Mouse (Mus musculus): Measurements from ENCODE around the gene Furin. TPM values are rescaled to one million over a fixed set of nuclear protein-coding genes. Genes with fewer than 3 reads are reported as not detected.

The Furin gene
- polyA plus RNA-seq, 1 experiment from 2014 or later, result 6.3 TPM

DNA sequence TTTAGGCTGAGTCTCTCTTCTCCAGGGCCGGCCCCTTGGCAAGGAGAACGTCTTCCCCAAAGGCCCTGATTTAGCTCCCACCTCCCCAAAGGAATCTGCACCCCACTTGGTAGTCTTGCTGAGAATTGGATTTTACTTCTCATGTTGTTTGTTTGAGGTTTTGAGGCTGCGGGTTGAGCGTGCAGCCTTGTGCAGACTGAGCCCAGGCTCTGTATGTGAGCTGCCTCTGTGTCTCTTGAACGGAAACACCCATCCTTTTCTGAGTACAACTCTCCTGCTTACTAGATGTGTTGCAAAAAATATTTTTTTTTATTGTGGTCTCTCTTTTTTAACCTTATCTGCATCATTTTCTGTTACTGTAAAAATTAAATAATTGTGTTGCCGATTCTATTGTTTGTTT lies 16.3 kb upstream of the Furin start:
- no peak for DNase-seq (ENCODE audit: low spot score)
- Histone ChIP-seq H3K36me3 (replicated peaks) (no peaks in the 10 kb centered on the region), H3K27me3 (replicated peaks; ENCODE audit: low read depth, poor library complexity, severe bottlenecking) (no peaks in the 10 kb centered on the region), H3K4me3 (no peak overlapping the region), H3K4me1 (peaks cover 13% of the 10 kb centered on the region), H3K9me3 (no peaks in the 10 kb centered on the region), H3K27ac (replicated peaks) (no peak overlapping the region)
- 93% methylated on average over 6 of the region's 6 CpGs for WGBS

DNA sequence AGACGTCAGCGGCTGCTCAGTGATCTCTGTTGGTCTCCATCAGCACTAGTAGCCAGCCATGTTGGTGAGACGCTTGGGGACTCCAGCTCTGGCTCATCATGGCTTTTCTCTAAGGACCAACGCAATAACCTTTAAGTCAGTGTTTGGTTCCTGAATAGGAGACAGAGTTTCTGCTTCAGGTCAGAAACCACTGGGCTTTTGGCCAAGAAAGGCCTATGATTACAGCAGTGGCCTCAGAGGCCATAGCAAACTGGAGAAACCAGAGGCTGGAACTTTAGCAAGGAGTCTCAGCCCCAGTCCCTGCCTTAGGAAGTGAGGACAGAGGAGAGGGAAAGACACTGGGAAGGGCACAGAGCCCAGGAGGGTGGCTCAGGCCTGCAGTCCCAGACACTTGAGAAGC lies 15.3 kb upstream of the Furin start:
- WGBS, result 85% methylated on average over 4 of the region's 4 CpGs
- H3K27me3 ChIP-seq (replicated peaks; ENCODE audit: low read depth, poor library complexity, severe bottlenecking), result no peaks in the 10 kb centered on the region
- no peak for DNase-seq (ENCODE audit: low spot score)
- H3K27ac ChIP-seq (replicated peaks), result no peak overlapping the region
- no peak overlapping the region for H3K4me3 ChIP-seq
- peaks cover 13% of the 10 kb centered on the region for H3K4me1 ChIP-seq
- no peaks in the 10 kb centered on the region for H3K36me3 ChIP-seq (replicated peaks)
- no peaks in the 10 kb centered on the region for H3K9me3 ChIP-seq

DNA sequence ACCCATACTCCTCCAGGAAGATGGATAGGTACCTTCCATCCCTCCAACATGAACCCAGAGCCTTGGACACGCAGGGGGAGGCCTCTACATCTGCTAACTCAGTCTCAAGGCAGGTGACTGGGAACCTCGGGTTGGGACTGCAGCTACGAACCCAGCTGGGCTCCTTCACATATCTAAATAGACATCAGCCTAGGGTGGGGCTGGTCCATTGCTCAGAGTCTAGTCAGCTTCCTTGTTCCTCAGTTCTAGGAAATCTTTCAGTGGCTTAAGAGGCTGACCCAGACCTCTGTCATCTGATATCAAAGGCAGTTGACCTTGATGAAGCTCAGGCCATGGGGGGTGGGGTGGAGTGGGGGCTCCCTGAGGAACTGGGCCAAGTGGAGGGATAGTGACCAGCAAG lies 14.0 kb upstream of the Furin start:
- H3K27me3 ChIP-seq (replicated peaks; ENCODE audit: low read depth, poor library complexity, severe bottlenecking), result no peaks in the 10 kb centered on the region
- H3K9me3 ChIP-seq, result no peaks in the 10 kb centered on the region
- H3K36me3 ChIP-seq (replicated peaks), result no peaks in the 10 kb centered on the region
- no peak for DNase-seq (ENCODE audit: low spot score)
- no peak overlapping the region for H3K4me3 ChIP-seq
- 72% methylated on average over 3 of the region's 3 CpGs for WGBS
- no peak overlapping the region for H3K27ac ChIP-seq (replicated peaks)
- H3K4me1 ChIP-seq, result peaks cover 13% of the 10 kb centered on the region

DNA sequence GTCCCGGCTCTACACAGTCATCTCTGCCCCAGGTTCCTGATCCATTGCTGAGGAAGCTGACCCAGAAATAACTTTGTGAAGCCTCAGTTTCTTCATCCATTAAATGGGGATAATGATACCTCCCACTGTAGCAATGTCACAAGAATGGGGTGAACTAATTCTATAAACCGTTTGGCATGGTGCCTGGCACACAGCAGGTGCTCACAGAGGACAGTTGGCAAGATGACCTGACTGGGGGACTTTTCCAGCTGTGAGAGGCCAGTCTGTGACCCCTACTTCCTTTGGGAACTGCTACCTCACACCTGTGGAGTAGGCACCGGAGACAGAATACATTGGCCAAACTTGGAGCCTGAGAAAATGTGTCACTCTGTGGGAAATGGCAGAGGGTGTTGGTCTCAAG lies 12.8 kb upstream of the Furin start:
- H3K36me3 ChIP-seq (replicated peaks), result no peaks in the 10 kb centered on the region
- H3K9me3 ChIP-seq, result no peaks in the 10 kb centered on the region
- no peaks in the 10 kb centered on the region for H3K27me3 ChIP-seq (replicated peaks; ENCODE audit: low read depth, poor library complexity, severe bottlenecking)
- H3K4me1 ChIP-seq, result peaks cover 11% of the 10 kb centered on the region
- DNase-seq (ENCODE audit: low spot score), result no peak
- 84% methylated on average over 3 of the region's 3 CpGs for WGBS
- no peak overlapping the region for H3K27ac ChIP-seq (replicated peaks)
- no peak overlapping the region for H3K4me3 ChIP-seq

DNA sequence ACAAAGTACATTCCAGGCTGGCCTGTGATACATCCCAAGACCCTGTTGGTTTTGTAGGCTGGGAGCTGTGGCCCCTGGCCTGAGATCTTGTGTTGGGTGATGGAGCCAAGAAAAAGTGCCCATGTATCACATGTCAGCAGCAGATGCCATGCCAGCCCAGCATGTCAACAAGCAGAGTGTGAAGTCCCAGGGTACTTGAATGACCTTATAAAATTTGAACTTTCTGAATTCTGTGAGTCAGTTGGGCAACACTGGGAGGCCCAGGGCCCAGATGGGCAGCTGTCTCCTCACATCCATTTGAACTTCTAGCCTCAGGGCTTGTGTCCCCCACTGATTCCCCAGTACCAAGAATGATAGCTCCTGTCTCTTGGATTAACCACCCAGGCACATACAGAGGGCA lies 12.4 kb upstream of the Furin start:
- Histone ChIP-seq H3K4me1 (peaks cover 6% of the 10 kb centered on the region; the same call in 1 of the 2 replicates), H3K27me3 (replicated peaks; ENCODE audit: low read depth, poor library complexity, severe bottlenecking) (no peaks in the 10 kb centered on the region), H3K27ac (replicated peaks) (no peak overlapping the region), H3K36me3 (replicated peaks) (no peaks in the 10 kb centered on the region), H3K9me3 (no peaks in the 10 kb centered on the region), H3K4me3 (no peak overlapping the region)
- no peak for DNase-seq (ENCODE audit: low spot score)

DNA sequence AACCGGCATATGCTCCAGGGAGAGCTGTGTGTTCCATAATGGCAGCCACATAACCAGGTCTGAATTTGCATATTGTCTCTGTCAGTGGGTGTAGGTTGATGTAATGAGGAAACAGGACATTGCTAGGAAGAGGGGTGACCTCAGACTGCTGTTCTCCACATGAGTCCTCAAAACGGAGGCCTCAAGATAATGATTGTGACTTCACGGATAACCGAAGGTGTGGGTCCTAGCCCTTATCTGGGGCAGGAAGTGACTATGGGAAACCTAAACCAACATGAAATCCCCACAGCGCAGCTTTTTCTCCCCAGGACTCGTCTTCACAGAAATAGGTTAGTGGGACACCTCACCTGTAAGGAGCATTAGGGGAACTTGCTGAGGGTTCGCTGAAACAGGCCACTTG lies 11.7 kb upstream of the Furin start:
- Histone ChIP-seq H3K27me3 (replicated peaks; ENCODE audit: low read depth, poor library complexity, severe bottlenecking) (no peaks in the 10 kb centered on the region), H3K27ac (replicated peaks) (no peak overlapping the region), H3K4me1 (peaks cover 5% of the 10 kb centered on the region; the same call in 1 of the 2 replicates), H3K9me3 (no peaks in the 10 kb centered on the region), H3K36me3 (replicated peaks) (no peaks in the 10 kb centered on the region), H3K4me3 (no peak overlapping the region)
- no peak for DNase-seq (ENCODE audit: low spot score)
- WGBS, result 88% methylated on average over 7 of the region's 7 CpGs

DNA sequence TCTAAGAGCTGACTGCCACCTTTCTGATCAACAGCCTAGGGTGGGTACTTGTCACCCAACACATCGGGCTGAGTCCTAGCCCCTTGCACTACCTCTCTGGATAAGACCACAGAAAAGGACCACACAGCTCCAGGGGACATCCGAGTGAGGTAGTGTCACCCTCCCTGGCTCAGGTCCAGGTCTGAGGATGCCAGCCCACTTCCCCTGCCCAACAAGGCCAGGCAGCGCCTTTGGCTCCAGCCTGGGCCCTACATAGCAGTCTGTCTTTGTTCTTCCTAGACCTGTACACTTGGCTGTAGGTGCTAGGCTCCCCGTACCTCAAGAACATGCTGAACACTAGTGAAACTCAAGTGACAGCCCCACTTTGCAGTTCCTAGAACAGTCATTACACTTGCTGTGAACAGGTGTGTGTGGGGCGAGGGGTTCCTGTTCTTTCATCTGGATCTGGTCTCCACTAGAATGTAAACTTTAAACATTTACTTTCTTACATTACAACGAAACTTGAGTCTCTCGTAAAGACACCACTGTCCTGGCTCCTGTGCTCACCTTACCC lies 9.1 kb upstream of the Furin start:
- Histone ChIP-seq H3K4me3 (no peak overlapping the region), H3K27ac (replicated peaks) (no peak overlapping the region), H3K9me3 (no peaks in the 10 kb centered on the region), H3K36me3 (replicated peaks) (no peaks in the 10 kb centered on the region), H3K4me1 (peaks cover 2% of the 10 kb centered on the region; the same call in 1 of the 2 replicates), H3K27me3 (replicated peaks; ENCODE audit: low read depth, poor library complexity, severe bottlenecking) (no peaks in the 10 kb centered on the region)
- WGBS, result 83% methylated on average over 7 of the region's 7 CpGs
- DNase-seq (ENCODE audit: low spot score), result no peak

DNA sequence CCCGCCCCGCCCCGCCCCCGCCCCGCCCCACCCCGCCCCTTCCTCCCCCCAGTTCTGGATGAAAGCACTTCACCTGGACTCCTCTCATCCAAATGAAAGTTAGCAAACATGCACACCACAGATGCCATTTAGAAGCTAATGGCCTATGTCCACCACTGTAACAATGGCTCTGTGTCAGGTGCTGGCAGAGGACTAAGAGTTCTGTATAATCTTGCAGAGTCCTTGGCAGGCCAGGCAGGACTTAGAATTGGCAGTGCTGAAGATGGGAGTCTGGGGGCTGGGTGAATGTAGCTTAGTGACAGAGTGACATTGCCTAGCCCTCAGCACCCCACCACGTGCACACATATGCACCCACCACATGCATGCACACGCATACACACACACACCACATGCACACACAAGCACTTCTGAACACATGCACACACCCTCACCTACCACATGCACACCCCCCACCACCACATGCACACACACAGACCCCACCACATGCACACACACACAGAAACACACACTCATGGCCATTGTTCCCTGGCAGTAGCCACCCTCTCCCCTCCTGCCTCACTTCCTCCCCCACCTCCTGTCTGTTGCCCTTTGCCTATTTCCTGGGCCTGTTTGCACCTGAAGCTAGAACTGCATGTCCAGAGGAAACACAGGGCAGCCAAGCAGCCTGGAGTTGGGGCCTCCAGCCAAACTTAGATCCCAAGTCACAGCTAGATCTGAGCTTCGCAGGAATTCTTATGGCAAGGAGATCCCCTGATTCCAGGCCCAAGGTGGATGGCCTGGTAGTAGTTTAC lies 8.5 kb upstream of the Furin start:
- no peak for DNase-seq (ENCODE audit: low spot score)
- H3K36me3 ChIP-seq (replicated peaks), result no peaks in the 10 kb centered on the region
- no peaks in the 10 kb centered on the region for H3K9me3 ChIP-seq
- 73% methylated on average over 9 of the region's 9 CpGs for WGBS
- H3K4me1 ChIP-seq, result no peaks in the 10 kb centered on the region
- no peak overlapping the region for H3K4me3 ChIP-seq
- no peak overlapping the region for H3K27ac ChIP-seq (replicated peaks)
- H3K27me3 ChIP-seq (replicated peaks; ENCODE audit: low read depth, poor library complexity, severe bottlenecking), result no peaks in the 10 kb centered on the region

DNA sequence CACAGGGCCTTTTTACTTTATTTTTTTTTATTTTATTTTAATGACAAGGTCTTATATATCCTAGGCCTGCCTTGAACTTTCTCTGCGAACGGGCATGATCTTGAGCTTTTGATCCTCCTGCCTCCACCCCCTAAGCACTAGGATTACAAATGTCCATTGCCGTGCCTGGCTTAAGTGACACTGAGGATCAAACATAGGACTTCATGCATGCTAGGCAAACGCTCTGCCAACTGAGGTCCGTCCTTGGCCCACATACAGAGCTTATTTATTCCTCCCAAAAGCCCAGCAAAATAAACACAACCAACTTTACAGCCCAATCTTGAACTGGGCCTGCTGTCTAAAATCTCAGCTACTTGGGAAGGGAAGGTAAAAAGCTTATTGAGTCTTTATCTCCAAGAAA lies 7.5 kb upstream of the Furin start:
- no peaks in the 10 kb centered on the region for H3K9me3 ChIP-seq
- no peak for DNase-seq (ENCODE audit: low spot score)
- H3K4me3 ChIP-seq, result no peak overlapping the region
- H3K27me3 ChIP-seq (replicated peaks; ENCODE audit: low read depth, poor library complexity, severe bottlenecking), result no peaks in the 10 kb centered on the region
- WGBS, result 76% methylated on average over 5 of the region's 5 CpGs
- H3K4me1 ChIP-seq, result no peaks in the 10 kb centered on the region
- H3K27ac ChIP-seq (replicated peaks), result no peak overlapping the region
- H3K36me3 ChIP-seq (replicated peaks), result no peaks in the 10 kb centered on the region

DNA sequence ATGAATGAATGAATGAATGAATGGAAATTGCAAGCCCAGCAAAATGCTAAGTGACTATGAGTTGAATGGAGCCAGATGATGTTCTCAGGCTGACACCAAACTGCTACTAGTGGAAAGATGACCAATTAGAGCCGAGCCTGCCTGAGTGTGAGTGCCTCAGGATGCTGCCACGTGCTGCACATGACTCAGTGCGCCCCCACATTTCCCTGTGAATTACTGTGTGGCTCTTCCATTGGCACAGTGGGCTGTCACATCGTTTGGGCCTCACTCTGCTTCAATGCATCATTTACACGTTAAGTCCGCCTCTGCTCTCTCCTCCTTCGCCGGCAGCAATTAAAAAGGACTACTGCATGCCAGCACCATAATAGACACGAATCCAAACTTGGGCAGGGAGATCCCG lies 7.0 kb upstream of the Furin start:
- H3K36me3 ChIP-seq (replicated peaks), result no peaks in the 10 kb centered on the region
- DNase-seq (ENCODE audit: low spot score), result no peak
- H3K4me3 ChIP-seq, result no peak overlapping the region
- peaks cover 2% of the 10 kb centered on the region; the same call in 1 of the 2 replicates for H3K4me1 ChIP-seq
- no peak overlapping the region for H3K27ac ChIP-seq (replicated peaks)
- H3K9me3 ChIP-seq, result no peaks in the 10 kb centered on the region
- WGBS, result 85% methylated on average over 10 of the region's 10 CpGs
- H3K27me3 ChIP-seq (replicated peaks; ENCODE audit: low read depth, poor library complexity, severe bottlenecking), result no peaks in the 10 kb centered on the region

DNA sequence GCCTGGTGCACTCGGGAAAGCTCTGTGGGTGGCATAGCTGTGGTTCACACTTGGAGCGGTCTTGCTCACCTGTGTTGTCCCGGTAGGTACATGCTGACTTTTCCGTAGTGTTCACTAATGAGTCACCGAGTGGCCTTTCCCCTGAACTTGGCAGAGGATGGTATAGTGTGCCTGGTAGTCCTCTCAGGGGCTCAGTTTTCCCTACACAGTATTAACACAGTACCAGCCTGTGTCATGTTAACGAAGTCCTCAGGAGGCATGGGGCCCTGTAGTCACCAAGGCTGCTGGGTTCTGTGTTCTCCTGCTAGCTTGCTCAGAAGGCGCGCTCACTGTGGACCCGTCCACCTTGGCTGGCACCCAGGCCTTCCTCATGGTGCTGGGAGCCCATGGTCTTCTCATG lies 5.1 kb upstream of the Furin start:
- Histone ChIP-seq H3K27me3 (replicated peaks; ENCODE audit: low read depth, poor library complexity, severe bottlenecking) (peaks cover 6% of the 10 kb centered on the region; the same call in 1 of the 2 replicates), H3K27ac (replicated peaks) (no peak overlapping the region), H3K9me3 (no peaks in the 10 kb centered on the region), H3K36me3 (replicated peaks) (no peaks in the 10 kb centered on the region), H3K4me1 (peaks cover 8% of the 10 kb centered on the region; the same call in 1 of the 2 replicates), H3K4me3 (no peak overlapping the region)
- 76% methylated on average over 9 of the region's 9 CpGs for WGBS
- no peak for DNase-seq (ENCODE audit: low spot score)

DNA sequence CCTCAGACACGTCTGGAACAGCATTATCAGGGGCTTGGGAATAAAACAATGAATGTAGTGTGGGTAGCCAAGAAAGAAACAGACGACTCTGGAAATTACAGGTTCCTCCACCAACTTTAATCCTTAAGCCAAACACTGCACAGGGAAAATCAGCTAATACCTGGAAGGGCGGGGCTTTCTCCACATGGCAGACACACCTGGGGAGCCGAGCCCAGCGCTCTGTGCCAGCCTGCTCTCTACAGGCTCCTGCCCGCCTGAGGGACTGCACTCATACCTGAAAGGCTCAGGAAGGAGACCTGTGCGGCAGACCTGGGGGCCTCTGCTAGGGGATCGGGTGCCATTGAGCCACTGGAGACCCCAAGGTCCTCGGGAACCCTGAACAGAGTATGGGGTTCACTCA lies 2.5 kb upstream of the Furin start:
- no peaks in the 10 kb centered on the region for H3K36me3 ChIP-seq (replicated peaks)
- no peak overlapping the region for H3K27ac ChIP-seq (replicated peaks)
- H3K27me3 ChIP-seq (replicated peaks; ENCODE audit: low read depth, poor library complexity, severe bottlenecking), result peaks cover 28% of the 10 kb centered on the region
- DNase-seq (ENCODE audit: low spot score), result no peak
- no peaks in the 10 kb centered on the region for H3K9me3 ChIP-seq
- H3K4me1 ChIP-seq, result peaks cover 21% of the 10 kb centered on the region; the same call in 1 of the 2 replicates
- H3K4me3 ChIP-seq, result no peak overlapping the region
- 69% methylated on average over 9 of the region's 9 CpGs for WGBS

DNA sequence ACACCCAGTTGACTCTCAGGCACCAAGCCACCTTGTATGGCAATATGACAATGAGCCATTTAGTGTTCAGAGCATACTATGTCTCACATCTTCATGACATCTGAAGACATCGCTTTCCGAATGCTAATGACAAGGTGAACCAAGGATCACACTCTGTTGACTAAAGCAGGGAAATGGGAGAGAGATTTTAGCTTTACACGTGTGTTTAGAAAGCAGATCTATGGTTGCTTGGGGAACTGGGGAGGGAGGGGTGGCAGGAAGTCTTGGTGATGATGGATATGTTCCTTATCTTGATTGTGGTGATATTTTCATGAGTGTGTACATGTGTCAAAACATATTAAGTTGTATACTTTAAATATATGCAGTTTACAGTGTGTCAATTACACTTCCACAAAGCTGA lies 950 bp upstream of the Furin start:
- no peaks in the 10 kb centered on the region for H3K9me3 ChIP-seq
- DNase-seq (ENCODE audit: low spot score), result no peak
- 90% methylated on average over 3 of the region's 3 CpGs for whole genome bisulfite sequencing
- H3K4me3 ChIP-seq, result no peak overlapping the region
- H3K4me1 ChIP-seq, result peaks cover 30% of the 10 kb centered on the region
- H3K36me3 ChIP-seq (replicated peaks), result no peaks in the 10 kb centered on the region
- H3K27ac ChIP-seq (replicated peaks), result no peak overlapping the region
- peaks cover 28% of the 10 kb centered on the region for H3K27me3 ChIP-seq (replicated peaks; ENCODE audit: low read depth, poor library complexity, severe bottlenecking)
